Mouse (Mus musculus) cerebellum, adult 9-11 months (tissue): Measurements from ENCODE around the gene Carmil2.

Experiments
- DNase-seq: peaks from one replicate; pipeline ENCODE4 v3.0.0; 2022

Gene Carmil2

DNA sequence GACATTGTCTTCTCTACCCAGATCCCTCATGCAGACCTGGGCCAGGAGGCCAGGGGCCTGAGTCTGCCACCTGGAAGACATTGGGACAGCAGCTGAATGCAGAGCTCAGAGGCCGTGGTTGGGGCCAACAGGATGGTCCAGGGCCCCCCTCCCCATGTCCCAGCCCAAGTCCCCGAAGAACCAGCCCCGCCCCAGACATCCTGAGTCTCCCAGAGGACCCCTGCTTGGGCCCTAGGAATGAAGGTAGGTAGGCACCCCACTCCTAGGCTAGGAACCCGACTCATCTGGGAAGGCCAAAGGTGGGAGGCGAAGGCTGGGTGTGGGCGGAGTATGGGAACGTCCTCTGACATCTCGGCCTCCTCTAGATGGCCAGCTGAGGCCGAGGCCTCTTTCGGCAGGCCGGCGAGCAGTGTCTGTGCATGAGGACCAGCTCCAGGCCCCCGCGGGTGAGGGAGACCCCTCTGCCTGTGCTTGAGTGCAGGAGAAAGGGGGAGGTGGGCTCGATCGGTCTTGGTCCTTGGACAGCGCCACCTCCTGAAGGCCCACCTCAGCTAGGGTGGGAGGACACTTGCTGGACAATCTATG is 11.2 kb downstream of the Carmil2 start:
- peak; percentile 49 for DNase-seq

DNA sequence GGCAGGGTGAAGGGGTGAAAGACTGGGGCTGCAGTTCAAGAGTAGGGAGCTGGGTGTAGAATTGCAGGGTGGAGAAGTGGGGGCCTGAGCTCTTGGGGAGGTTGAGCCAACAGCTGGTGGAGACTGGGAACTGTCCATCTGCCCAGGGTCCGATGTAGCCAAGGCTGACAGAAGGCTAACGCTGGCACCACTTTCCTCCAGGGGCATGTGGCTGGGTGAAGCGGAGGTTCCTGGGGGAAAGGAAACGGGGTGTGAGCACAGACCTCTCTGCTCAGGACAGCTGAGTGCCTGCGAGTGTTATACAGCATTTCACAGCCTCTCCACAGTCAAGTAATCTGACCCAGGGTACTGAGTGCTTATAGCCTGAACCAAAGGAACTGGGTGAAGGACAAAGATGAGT is 12.7 kb downstream of the Carmil2 start:
- DNase-seq = peak; percentile 44

DNA sequence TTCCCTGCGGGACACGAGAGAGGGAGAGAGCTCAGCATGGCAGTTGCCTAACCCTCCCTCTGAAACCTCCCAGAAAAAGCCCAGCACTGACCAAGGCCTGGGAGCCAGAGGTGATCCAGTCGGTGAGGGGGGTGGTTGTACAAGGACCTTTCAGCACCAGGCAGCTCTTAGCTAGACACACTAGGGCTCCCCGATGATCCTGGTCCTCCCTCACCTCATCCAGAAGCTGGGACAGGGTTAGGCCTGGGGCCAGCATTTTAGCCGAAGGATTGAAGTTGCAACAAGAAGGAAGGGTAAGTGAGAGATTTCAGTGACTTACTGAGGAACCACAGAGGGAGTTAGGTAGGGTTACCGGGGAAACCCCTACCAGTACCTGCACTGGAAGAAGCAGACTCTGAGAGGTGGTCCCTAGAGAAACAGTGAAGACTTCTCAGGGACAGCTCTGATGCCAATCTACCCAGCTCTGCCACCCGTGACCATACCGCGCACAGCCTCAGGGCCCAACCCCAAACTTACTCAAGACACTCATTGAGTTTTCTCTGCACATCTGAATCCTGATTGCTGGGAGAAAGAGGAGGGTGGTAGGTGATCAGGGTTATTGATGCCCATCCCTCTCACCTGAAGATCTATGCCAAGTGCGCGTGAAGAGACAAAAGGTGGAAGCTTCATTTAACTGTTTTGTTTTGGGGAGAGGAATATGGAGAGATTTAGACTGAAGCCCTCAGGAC is 13.6 kb downstream of the Carmil2 start:
- peak; percentile 57 for DNase-seq

DNA sequence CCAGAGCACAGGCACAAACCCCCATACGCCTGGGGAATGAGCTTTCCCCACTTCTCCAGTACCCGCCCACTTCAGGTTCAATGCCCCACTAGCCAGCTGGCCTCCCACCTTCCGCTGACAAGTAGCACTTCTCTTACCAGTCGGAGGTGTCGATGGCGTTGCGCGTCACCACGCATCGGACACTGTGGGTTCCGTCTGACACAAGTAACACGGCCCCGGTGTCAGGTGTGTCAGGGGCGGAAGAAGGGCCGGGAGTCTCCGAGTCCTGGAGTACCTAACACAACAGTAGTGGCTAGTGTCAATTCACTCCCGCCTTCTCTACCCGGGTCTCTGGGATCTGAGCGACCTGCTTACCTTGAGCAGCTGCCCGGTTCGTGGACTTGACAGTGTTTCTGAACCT is 14.5 kb downstream of the Carmil2 start:
- no peak for DNase-seq

DNA sequence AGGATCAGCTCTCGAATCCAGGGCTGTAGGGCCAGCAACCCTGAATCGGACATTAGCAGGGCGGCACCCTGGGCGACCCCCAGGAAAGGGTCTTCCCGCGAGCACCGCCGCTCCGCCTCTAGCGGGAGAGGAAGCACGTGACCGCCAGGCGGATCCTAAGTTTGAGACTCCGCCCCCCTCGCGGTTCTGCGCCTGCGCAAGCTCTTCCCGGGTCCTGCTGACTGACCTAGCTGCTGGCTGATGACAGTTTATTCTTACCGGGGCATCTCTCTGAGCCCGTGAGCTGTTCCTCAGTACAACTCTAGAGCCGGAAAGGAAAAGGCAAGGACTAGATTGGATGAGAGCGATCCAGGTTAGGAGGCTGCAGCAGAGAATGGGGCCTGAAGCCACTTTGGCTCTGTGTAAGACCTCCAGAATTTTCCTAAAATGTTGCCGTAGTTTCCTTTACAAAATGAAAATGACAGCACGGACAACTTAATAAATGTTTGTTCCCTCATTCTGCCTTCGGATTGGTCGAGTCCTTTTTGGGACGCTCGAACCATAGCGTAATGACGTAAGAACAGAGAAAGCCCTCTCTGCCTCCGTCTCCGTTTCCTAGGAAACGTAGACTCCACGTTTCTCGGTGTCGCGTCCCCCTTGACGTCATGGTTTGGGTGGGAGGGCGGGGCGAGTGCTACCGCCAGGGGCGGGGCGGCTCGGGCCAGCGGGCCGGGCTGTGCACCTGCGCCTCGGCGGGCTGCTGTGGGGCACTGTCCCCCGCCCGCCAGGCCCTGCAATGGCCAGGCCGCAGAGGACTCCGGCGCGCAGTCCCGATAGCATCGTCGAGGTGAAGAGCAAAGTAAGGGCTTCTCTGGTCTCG is 15.1 kb downstream of the Carmil2 start, which contains the start of the genes Acd and Pard6a:
TSS of gene Acd (minus strand) at position 137 of the 859 bp plus-strand sequence.
TSS of gene Pard6a (plus strand) at position 183 of the 859 bp plus-strand sequence.
- peak; percentile 96 for DNase-seq

DNA sequence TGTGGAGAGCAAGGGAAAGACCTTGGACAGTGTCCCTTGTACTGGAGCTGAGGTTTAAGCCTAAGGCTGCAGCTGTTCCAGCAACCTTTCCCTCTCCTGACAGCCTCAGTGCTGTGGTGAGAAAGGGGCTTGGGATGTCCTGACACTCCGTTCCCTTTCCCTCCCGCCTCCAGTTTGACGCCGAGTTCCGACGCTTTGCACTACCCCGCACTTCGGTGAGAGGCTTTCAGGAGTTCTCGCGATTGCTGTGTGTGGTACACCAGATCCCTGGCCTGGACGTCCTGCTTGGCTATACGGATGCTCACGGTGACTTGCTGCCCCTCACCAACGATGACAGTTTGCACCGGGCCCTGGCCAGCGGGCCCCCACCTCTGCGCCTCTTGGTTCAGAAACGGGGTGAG is 15.9 kb downstream of the Carmil2 start:
- no peak for DNase-seq

DNA sequence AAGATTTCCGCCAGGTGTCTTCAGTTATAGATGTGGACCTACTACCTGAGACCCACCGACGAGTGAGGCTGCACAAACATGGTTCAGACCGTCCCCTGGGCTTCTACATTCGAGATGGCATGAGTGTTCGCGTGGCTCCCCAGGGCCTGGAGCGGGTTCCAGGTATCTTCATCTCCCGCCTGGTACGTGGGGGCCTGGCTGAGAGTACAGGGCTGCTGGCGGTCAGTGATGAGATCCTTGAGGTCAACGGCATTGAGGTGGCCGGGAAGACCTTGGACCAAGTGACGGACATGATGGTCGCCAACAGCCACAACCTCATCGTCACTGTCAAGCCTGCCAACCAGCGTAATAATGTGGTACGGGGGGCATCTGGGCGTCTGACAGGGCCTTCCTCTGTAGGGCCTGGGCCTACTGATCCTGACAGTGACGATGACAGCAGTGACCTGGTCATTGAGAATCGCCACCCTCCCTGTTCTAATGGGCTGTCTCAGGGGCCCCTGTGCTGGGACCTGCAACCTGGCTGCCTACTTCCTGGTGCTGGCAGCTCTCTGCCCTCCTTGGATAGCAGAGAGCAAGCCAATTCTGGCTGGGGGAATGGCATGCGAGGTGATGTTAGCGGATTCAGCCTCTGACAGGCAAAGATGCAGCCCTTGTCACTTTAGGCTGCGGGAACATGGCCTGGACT is 16.8 kb downstream of the Carmil2 start:
- DNase-seq = peak; percentile 74

DNA sequence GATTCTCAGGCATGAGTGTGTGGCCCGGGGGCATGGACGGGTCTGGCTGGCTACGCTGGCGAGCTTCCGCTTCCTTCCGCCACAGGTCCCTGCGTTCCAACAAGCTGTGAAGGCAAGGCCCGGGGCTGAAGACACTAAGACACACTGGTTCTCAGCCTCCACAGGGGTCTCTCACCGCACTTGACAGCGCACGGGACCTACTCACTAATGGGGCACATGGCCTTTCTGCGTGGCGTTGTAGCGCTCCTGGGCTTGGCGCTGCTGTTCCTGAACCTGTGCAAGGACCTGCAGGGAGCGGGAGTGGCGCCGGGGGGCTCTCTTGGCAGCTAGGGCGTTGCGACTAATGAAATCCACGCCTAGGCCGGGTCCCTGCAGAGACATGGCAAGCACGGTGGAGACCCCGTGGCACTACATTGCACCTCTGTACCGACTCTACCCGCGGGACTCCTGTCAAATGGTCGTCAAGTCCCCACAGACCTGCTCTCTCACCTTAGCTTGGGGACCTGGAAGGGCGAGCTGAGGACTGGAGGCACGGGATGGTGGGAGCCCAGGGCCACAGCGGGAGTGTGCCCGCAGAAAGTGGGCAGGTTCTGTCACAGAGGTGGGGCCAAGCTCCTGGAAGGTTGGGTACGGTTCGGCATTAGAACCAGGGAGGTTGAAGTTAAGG is 18.2 kb downstream of the Carmil2 start:
- DNase-seq = peak; percentile 77

DNA sequence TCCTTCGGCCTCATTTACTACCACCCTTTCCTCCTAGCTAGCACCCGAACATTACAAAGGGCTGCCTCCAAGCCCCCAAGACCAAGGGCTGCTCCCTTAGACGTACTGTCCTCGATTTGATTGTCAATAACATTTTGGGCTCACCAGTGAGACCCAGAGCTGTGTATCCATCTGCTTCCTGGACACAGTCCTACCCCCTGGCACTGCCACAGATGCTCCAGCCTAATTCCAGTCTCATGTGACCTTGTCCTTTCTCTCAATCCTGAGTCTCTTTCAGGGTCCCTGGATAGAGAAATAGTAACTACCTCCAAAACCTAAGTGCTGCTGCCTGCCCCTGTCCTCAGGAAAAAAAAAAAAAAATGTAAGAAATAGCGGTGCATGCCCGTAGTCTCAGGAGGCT is 18.9 kb downstream of the Carmil2 start:
- DNase-seq = peak; percentile 92

DNA sequence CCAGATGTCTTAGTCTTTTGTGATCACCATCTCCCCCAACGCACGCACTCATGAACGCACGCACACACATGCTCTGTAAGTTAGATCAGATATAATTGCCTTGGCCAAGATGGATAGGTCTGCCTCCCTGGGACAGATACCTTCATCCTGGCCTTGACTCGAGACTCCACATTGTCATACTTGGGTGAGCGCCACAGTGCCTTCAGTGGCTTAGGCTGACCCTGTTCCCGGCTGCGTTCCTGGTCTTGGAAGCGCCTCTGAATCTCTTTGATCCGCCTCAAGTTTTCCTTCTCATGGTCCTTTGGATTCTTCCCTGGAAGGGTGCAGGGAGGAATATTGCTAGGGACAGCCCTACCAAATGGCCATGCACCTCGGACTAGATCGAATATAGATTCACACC is 20.4 kb downstream of the Carmil2 start:
- no peak for DNase-seq

DNA sequence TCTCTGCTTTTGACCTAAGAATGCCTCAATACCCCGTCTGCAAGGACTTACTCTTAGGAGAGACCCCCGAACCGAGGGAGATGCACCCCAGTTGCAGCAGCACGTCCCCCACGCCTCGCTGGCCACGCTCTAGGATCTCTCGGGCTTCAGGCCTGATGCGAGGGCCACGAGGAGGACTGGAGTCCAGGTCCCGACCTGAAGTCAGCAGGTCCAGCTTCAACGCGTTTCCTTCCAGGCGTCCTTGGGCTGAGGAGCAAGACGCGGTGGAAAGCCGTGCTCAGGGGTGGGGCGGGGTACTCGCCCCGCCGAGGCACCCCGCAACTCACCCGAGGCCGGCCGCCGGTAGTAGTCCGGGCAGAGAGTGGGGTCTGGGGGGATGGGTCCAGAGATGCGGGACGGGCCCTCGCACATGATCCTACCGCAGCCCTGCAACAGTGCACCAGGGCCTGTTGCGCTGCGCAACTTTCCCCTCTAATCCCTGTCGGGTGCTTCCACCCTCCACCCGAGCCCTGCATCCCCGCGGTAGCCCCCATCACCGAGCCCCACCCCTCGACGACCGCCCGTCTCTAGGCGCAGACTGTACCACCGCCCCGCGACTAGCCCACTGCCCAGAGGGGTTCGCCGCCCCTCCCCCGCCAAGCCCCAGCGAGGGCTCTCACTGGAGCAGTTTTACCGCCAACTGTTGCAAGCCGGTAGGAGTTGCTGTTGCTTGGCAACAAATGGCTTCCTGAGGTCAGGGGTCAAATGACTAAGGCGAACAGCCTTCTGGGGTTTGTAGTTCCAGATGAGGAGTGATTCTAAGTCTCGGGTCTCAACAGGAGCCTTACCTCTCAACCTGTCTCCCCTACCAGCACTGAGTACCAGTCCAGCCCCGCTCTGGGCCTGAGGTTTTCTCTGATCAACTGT is 21.7 kb downstream of the Carmil2 start, which contains the start of the genes 4933405L10Rik and Enkd1:
TSS of gene 4933405L10Rik (plus strand) at position 158 of the 906 bp plus-strand sequence.
TSS of gene Enkd1 (minus strand) at position 713 of the 906 bp plus-strand sequence.
- DNase-seq = peak; percentile 92

DNA sequence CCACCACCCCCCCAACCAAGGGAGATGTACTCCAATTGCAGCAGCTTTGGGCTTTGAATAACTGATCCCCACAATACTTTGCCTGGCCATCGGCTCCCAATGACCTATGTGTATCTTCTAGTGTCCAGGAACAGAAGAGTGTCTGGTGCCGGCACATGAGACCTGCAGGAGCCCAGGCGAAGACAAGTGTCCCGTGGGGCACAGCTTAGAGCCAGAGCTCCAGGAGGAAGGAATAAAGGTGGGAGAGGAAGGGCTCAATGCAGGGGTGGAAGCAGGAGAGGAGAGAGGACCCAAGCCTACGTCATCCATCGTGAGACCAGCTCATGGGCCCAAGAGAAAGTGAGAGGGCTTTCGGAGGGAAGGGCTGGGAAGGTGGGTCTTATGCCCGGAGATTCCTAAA is 22.6 kb downstream of the Carmil2 start:
- no peak for DNase-seq

DNA sequence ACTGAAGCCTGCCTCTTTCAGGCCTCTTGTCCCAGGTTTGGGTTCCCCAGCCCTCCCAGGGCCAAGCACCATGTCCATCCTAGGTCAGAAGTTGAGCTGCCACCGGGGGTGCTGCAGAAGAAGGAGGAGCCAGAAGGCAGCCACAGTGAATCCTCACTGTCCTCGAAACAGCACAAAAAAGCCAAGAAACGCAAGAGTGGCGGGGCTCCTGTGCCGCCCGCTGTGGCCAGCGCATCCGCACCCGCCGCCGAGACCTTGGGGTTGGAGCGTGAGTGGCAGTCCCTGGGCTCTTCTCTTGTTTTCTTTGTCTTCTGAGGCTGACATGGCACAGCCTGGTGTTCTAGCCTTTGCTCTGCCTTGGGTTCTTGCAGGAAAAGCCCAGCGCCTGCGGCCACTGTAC is 23.2 kb downstream of the Carmil2 start:
- no peak for DNase-seq

DNA sequence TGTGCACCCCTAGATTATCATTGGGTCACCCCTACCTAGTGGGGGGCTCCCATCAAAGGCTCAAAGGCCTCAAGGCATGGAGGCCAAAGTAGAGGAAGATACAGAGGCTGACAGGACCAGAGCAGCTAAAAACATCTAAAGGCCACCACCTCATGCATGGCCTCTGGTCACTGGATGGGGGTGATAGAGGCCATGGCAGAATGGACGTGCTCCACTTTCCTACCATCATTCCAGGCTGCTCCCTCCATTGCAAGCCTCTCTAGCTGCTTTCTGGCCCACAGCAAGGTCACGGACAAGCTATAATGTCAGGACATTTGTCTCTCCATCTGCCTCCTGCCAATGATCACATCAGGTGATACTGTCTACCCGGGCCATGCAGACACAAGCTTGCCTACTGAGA is 26.2 kb downstream of the Carmil2 start:
- DNase-seq = no peak

DNA sequence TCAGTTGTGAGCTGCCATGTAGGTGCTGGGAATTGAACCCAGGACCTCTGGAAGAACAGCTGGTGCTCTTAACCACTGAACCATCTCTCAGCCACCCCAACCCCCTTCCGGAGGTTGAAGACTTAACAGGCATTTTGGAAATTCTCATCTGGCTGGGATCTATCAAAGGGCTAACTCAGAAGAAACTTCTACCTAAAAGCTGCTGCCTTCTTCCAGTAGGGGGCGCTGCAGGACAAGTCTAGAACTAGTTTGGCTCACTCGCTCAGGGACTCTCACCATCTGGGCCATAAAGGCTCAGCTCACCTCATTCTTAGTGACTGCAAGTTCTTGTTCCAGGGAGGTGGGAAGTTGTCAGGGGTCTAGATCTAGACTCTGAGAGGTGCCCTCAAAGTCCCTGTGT is 28.1 kb downstream of the Carmil2 start:
- peak; percentile 83 for DNase-seq

DNA sequence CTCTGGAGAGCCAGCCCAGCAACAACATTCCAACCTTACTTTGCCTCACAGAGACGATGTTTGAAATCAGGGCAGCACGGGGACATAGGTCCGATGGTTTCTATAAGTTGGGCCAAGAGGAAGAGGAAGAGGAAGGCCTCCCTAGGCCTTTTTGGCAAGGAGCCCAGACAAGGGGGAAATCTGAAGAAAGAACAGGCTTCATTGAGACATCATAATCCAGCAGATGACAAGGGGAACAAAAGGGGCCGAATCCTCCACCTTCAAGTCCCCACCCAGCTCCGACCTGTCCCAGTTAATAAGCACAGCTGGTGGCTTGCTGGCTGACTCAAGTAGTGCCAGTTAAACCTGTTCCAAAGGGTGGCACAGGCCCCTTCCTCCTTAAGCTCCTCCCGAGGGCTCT is 29.0 kb downstream of the Carmil2 start:
- no peak for DNase-seq

DNA sequence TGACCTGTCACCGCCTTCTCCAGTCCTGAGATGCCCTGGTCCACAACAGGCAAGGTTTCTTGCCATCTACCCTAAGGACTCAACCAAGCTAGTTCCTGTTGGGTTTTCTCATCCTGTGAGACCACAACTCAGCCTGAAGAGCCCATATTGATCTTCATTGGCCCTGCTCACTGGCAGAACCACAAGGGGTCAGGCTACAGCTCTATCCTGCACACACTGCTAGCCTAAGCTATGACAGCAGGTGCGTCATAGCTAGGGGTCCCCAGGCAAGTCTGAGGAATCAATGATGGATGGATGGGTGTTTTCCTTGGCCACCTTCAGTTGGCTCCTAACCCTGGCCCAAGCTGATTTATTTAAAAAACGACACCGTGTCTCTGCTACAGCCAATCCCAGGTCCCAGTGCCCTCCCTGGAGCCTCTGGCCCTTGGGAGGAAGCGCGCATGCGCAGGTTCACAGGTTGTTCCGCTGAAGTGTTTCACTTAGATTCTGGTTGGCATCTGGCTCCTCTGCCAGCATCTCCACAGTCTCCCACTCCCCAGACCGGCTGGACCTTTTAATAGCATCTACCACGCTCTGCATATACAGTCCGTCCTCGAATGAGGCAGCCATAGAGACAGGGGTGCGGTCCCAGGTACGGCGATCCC is 30.4 kb downstream of the Carmil2 start:
- no peak for DNase-seq

DNA sequence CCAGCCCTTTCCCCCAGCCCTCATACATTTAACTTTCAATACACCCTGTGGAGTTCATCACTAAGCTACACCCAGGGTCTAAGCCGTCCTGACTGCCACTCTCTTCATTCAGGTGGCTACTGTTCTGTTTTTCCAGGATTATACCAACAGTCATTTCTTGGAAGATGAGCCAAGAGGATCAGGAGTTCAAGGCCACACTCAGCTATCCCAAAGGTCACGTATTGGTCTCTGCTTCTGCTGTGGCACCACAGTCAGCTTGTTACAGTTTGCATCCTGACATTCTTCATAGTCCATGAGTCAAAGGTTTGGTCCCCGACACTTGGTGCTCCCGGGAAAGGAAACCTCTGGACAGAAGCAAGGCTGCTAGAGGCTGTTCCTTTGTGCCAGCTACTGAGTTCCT is 33.6 kb downstream of the Carmil2 start:
- DNase-seq = no peak

DNA sequence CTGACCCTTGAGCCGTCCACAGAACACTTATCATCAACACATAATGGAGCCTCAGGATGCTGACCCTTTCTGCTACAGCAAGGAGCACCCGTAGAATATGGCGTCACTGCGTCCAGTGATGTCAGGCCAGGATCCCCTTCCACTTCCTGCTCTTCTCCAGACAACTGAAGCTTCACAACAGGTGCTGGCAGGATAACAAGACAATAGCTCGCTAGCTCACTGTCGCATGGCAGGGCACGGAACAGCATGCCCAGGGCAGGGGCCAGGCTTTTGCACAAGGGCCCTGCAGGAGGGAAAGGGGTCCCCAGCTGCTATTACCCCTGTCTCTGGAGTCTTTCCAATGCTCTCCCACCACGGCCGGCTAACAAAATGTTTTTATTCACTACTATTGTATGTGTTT is 36.8 kb downstream of the Carmil2 start:
- DNase-seq = no peak

DNA sequence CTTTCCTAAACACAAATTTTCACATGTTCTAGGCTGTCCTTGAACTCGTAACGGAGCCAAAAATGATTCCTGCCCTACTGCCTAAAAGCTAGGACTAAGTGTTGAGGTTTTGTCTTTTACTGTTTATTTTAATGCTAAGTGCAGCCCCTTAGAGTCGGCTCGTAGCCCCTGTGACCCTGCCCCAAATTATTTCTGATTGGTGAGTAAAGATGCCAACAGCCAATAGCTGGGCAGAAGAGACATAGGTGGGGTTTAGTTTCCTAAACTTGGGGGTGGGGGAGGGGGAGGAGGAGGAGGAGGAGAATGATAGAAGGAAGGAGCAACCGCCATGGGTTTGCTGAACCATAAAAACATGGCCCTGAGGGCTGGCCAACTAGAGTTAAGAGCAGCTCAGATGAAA is 39.7 kb downstream of the Carmil2 start:
- no peak for DNase-seq
